Comparison of ENCODE assay signal across 10 mouse cellular contexts in the genomic region with DNA sequence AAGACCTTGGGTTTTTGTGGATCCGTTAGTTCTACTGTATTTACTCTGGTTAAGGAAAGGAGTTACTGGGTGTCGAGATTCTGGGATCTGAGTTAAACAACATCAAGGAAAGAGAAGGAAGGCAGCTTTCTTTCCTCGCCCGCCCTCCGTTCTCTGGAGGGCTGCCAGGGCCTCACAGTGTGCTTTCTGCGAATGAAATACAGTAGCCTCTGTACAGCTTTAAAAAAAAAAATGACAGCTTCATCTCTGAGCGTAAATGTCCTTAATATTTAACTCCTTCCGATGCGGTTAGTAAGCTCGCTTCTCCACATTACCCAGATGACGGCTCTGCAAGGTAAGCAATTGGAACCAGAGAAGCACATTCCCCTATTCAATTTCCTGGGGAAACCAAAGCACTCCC. TPM values are rescaled to one million over a fixed set of nuclear protein-coding genes. Genes with fewer than 3 reads are reported as not detected.
A peak's percentile ranks its signal among the peaks of the same experiment; 100 is the strongest.
DNase-seq lines count a peak whose midpoint lies in the region; ATAC-seq and TF ChIP-seq lines count a peak whose summit lies in the region.
"Had no signal": no experiment of that assay in that cellular context is flagged by ENCODE, and none has a peak within 500 bp of the region (broad histone marks: within the 10 kb centered on the region; RNA-seq: fewer than 3 reads in every experiment).

No protein-coding gene starts in this region.

- H3K4me3 ChIP-seq in heart, embryonic 14.5 days (ENCODE audit: control insufficient read depth in 1 of 2, insufficient read depth in 1 of 2, low read depth in 1 of 2, low read length in 2 of 2), result no peak overlapping the region
- H3K4me3 ChIP-seq in forebrain, postnatal 0 days (ENCODE audit: low read depth, low read length), result no peak overlapping the region
- H3K4me3 ChIP-seq: myocyte had no signal

- peak overlapping the region; percentile 40 for H3K9ac ChIP-seq in heart, embryonic 14.5 days (ENCODE audit: low read length)
- peak overlapping the region; percentile 37; the same call in 1 of the 2 replicates for H3K9ac ChIP-seq in forebrain, postnatal 0 days

- H3K4me1 ChIP-seq in heart, embryonic 14.5 days (ENCODE audit: control insufficient read depth in 2 of 2, insufficient read depth in 2 of 2, low read length in 2 of 2), result peaks cover 20 to 40% of the 10 kb centered on the region in 2 experiments
- H3K4me1 ChIP-seq in forebrain, postnatal 0 days (ENCODE audit: insufficient read depth), result peaks cover 26% of the 10 kb centered on the region

- intact Hi-C loops in left cerebral cortex, postnatal 25 days (cut with DNase I), result no loop called here

- H3K27ac ChIP-seq in heart, embryonic 14.5 days (replicated peaks in 1 of 2; ENCODE audit: control insufficient read depth in 1 of 2, insufficient read depth in 1 of 2, low read depth in 2 of 2, low read length in 2 of 2), result peak overlapping the region in 1 of 2 experiments; percentile 57; a peak in 2 of 4 replicates
- H3K27ac ChIP-seq in forebrain, postnatal 0 days (ENCODE audit: low read depth, low read length), result peak overlapping the region; percentile 80

- no peaks in the 10 kb centered on the region for H3K27me3 ChIP-seq in heart, embryonic 14.5 days (ENCODE audit: control insufficient read depth, insufficient read depth, low read length)
- H3K27me3 ChIP-seq in forebrain, postnatal 0 days (ENCODE audit: insufficient read depth, low read length), result no peaks in the 10 kb centered on the region
- H3K27me3 ChIP-seq: Patski had no signal

- ATAC-seq in heart, embryonic 14.5 days (ENCODE audit: insufficient number of reproducible peaks, insufficient read depth, low FRiP score, low read depth), result no peak
- ATAC-seq in forebrain, postnatal 0 days, result no peak
- no peak for ATAC-seq in megakaryocyte, adult 5-6 weeks (ENCODE audit: poor library complexity, severe bottlenecking)
- ATAC-seq: Patski had no signal

- 46% methylated on average over 11 of the region's 11 CpGs for WGBS in heart, embryonic 14.5 days
- WGBS in forebrain, postnatal 0 days, result 26% methylated on average over 11 of the region's 11 CpGs

- H3K9me3 ChIP-seq in heart, embryonic 14.5 days (ENCODE audit: control insufficient read depth, low read length), result no peaks in the 10 kb centered on the region
- no peaks in the 10 kb centered on the region for H3K9me3 ChIP-seq in forebrain, postnatal 0 days (ENCODE audit: low read length)

- peak overlapping the region; percentile 39 for H3K4me2 ChIP-seq in heart, embryonic 14.5 days (ENCODE audit: low read length)
- peak overlapping the region; percentile 35 for H3K4me2 ChIP-seq in forebrain, postnatal 0 days (ENCODE audit: low read depth)

- DNase-seq in heart, adult 11 months, result no peak
- DNase-seq in adrenal gland, postnatal 36 days, result peak; percentile 50 to 71
- peak; percentile 59 for DNase-seq in forebrain, postnatal 0 days
- peak; percentile 37 to 43 for DNase-seq in left cerebral cortex, postnatal 25 days (ENCODE audit: low spot score in 2 of 2)
- no peak for DNase-seq in yolk sac, embryonic 10.5 days (ENCODE audit: low spot score)
- no peak for DNase-seq in c-Kit-positive CD71-positive TER-119-positive erythroid progenitor cells, embryonic 14.5 days (ENCODE audit: low spot score)

- TF ChIP-seq CTCF in forebrain, postnatal 0 days (IDR thresholded peaks at IDR 0.05; ENCODE audit: low read depth), result no peak

- no peaks in the 10 kb centered on the region for H3K36me3 ChIP-seq in heart, embryonic 14.5 days (ENCODE audit: control insufficient read depth, insufficient read depth, low read length)
- no peaks in the 10 kb centered on the region for H3K36me3 ChIP-seq in forebrain, postnatal 0 days (ENCODE audit: insufficient read depth)

RNA-seq across cellular contexts. Expression of a gene that starts 4.8 kb away (rescaled TPM):
- polyA plus RNA-seq in heart, embryonic 14.5 days (2014; fragmentation: Nextera tagmentation; extraction: Ambion mirVana), result 2.3 and 2.9 TPM in 2 replicates
- 10 to 100 TPM in 1 of 2 experiments, 1 to 10 TPM in 1; 7.9 to 14.0 TPM for total RNA-seq in adrenal gland, postnatal 36 days (2021)
- total RNA-seq in forebrain, postnatal 0 days (2014; rRNA removed), result 6.2 and 6.8 TPM in 2 replicates
- 0.58 and 0.87 TPM in 2 replicates for polyA plus RNA-seq in forebrain, postnatal 0 days (2015; fragmentation: Nextera tagmentation; extraction: Ambion mirVana)
- 10 to 100 TPM; 13.8 to 15.1 TPM for total RNA-seq in left cerebral cortex, postnatal 25 days (2021)
- total RNA-seq in megakaryocyte, adult 5-6 weeks (2015), result 3.1 and 3.5 TPM in 2 replicates
- total RNA-seq in megakaryocyte, adult 5-6 weeks (2017), result 5.7 and 6.6 TPM in 2 replicates

Comparison
In these comparisons a context has a peak if more than half of its experiments do, and no peak if none do; other contexts are left out.
1. DNase-seq: peak in adrenal gland, postnatal 36 days (2 of 2), forebrain, postnatal 0 days (single experiment) and left cerebral cortex, postnatal 25 days (2 of 2); none in heart, adult 11 months (single experiment), yolk sac, embryonic 10.5 days (single experiment) and c-Kit-positive CD71-positive TER-119-positive erythroid progenitor cells, embryonic 14.5 days (single experiment).